Comparison of ENCODE assay signal across 33 mouse cellular contexts in genomic region chr6:49378328-49378727, GRCm38 (mm10). TPM values are rescaled to one million over a fixed set of nuclear protein-coding genes. Genes with fewer than 3 reads are reported as not detected.
DNase-seq lines count a peak whose midpoint lies in the region; ATAC-seq and TF ChIP-seq lines count a peak whose summit lies in the region.
"Had no signal": no experiment of that assay in that cellular context is flagged by ENCODE, and none has a peak within 500 bp of the region (broad histone marks: within the 10 kb centered on the region; RNA-seq: fewer than 3 reads in every experiment).

No protein-coding gene starts in this region.

- DNase-seq in embryonic facial prominence, embryonic 14.5 days (ENCODE audit: low spot score), result peak; percentile 66
- DNase-seq in embryonic facial prominence, embryonic 10.5 days (ENCODE audit: low spot score), result no peak
- peak; percentile 41 to 62 for DNase-seq in lung, adult 18-20 months
- no peak for DNase-seq in lung, postnatal 14 days
- DNase-seq in urinary bladder, adult 2 months (ENCODE audit: low spot score), result peak; percentile 25
- no peak for DNase-seq in urinary bladder, postnatal 10 days (ENCODE audit: low spot score)
- DNase-seq in left cerebral cortex, postnatal 36 days (ENCODE audit: low spot score in 2 of 2), result no peak
- DNase-seq in left cerebral cortex, adult 2 months (ENCODE audit: extremely low spot score in 1 of 2, low spot score in 2 of 2), result no peak
- DNase-seq: adrenal gland, adult 8-10 months; cerebellum, adult 8-10 months; embryo, embryonic 11 days; gastrocnemius, adult 2 months; kidney, adult 18-20 months; kidney, postnatal 25 days; right cerebral cortex, postnatal 4 days; thymus, adult 2 months; thymus, postnatal 36 days had no signal

- no peak overlapping the region for H3K9ac ChIP-seq in embryonic facial prominence, embryonic 14.5 days (ENCODE audit: low read depth, low read length)
- H3K9ac ChIP-seq: embryonic facial prominence, embryonic 13.5 days; forebrain, embryonic 13.5 days; heart, embryonic 15.5 days; kidney, embryonic 15.5 days; liver, embryonic 15.5 days; midbrain, embryonic 13.5 days; neural tube, embryonic 13.5 days had no signal

- 55% methylated on average over 12 of the region's 12 CpGs for WGBS in embryonic facial prominence, embryonic 14.5 days
- 61% methylated on average over 12 of the region's 12 CpGs for WGBS in embryonic facial prominence, embryonic 10.5 days

- TF ChIP-seq CTCF in left cerebral cortex, adult 2 months (IDR thresholded peaks at IDR 0.05), result no peak

- no peak overlapping the region for H3K4me3 ChIP-seq in embryonic facial prominence, embryonic 14.5 days (ENCODE audit: low read depth, low read length)
- H3K4me3 ChIP-seq in embryonic facial prominence, embryonic 10.5 days, result no peak overlapping the region
- H3K4me3 ChIP-seq in left cerebral cortex, adult 2 months, result no peak overlapping the region
- H3K4me3 ChIP-seq: embryonic facial prominence, embryonic 13.5 days; erythroblast, embryonic 14.5 days; forebrain, embryonic 13.5 days; gastrocnemius, adult 2 months; heart, embryonic 15.5 days; kidney, embryonic 15.5 days; liver, embryonic 15.5 days; midbrain, embryonic 13.5 days; neural tube, embryonic 13.5 days had no signal

- H3K9me3 ChIP-seq in embryonic facial prominence, embryonic 14.5 days (ENCODE audit: control insufficient read depth, low read length), result no peaks in the 10 kb centered on the region
- H3K9me3 ChIP-seq in embryonic facial prominence, embryonic 10.5 days, result no peaks in the 10 kb centered on the region
- H3K9me3 ChIP-seq: embryonic facial prominence, embryonic 13.5 days; G1E; heart, embryonic 15.5 days; kidney, embryonic 15.5 days; liver, embryonic 15.5 days; midbrain, embryonic 13.5 days; neural tube, embryonic 13.5 days had no signal

- H3K4me2 ChIP-seq in embryonic facial prominence, embryonic 14.5 days (ENCODE audit: low read depth, low read length), result no peak overlapping the region
- H3K4me2 ChIP-seq: embryonic facial prominence, embryonic 13.5 days; forebrain, embryonic 13.5 days; heart, embryonic 15.5 days; kidney, embryonic 15.5 days; liver, embryonic 15.5 days; midbrain, embryonic 13.5 days; neural tube, embryonic 13.5 days had no signal

- H3K27ac ChIP-seq in embryonic facial prominence, embryonic 14.5 days (replicated peaks; ENCODE audit: low read depth, low read length), result no peak overlapping the region
- no peak overlapping the region for H3K27ac ChIP-seq in embryonic facial prominence, embryonic 10.5 days (replicated peaks)
- H3K27ac ChIP-seq in left cerebral cortex, adult 2 months, result no peak overlapping the region
- H3K27ac ChIP-seq: embryonic facial prominence, embryonic 13.5 days; forebrain, embryonic 13.5 days; gastrocnemius, adult 2 months; heart, embryonic 15.5 days; kidney, embryonic 15.5 days; liver, embryonic 15.5 days; macrophage; midbrain, embryonic 13.5 days; neural tube, embryonic 13.5 days had no signal

- no peaks in the 10 kb centered on the region for H3K4me1 ChIP-seq in embryonic facial prominence, embryonic 14.5 days (ENCODE audit: control insufficient read depth, insufficient read depth, low read length)
- 0 out of 2 replicates have a peak, but pooled peaks cover 2% of the 10 kb centered on the region for H3K4me1 ChIP-seq in embryonic facial prominence, embryonic 10.5 days
- H3K4me1 ChIP-seq: embryonic facial prominence, embryonic 13.5 days; forebrain, embryonic 13.5 days; heart, embryonic 15.5 days; kidney, embryonic 15.5 days; midbrain, embryonic 13.5 days; neural tube, embryonic 13.5 days had no signal

- H3K36me3 ChIP-seq in embryonic facial prominence, embryonic 14.5 days (ENCODE audit: control insufficient read depth, insufficient read depth, low read length), result peaks cover 14% of the 10 kb centered on the region; the same call in 1 of the 2 replicates
- peaks cover 11% of the 10 kb centered on the region; the same call in 1 of the 2 replicates for H3K36me3 ChIP-seq in embryonic facial prominence, embryonic 10.5 days (replicated peaks)
- H3K36me3 ChIP-seq: heart, embryonic 15.5 days; liver, embryonic 15.5 days; midbrain, embryonic 13.5 days; neural tube, embryonic 13.5 days had no signal

- peak; percentile 26; the same call in 1 of the 2 replicates for ATAC-seq in embryonic facial prominence, embryonic 14.5 days (ENCODE audit: low read depth)
- ATAC-seq: forebrain, embryonic 13.5 days; hindbrain, embryonic 16.5 days; midbrain, embryonic 13.5 days had no signal

- no peaks in the 10 kb centered on the region for H3K27me3 ChIP-seq in embryonic facial prominence, embryonic 14.5 days (replicated peaks; ENCODE audit: control insufficient read depth, insufficient read depth, low read length)
- H3K27me3 ChIP-seq in embryonic facial prominence, embryonic 10.5 days (replicated peaks; ENCODE audit: low read depth, poor library complexity, severe bottlenecking), result no peaks in the 10 kb centered on the region
- H3K27me3 ChIP-seq: embryonic facial prominence, embryonic 13.5 days; forebrain, embryonic 13.5 days; heart, embryonic 15.5 days; kidney, embryonic 15.5 days; liver, embryonic 15.5 days; midbrain, embryonic 13.5 days; neural tube, embryonic 13.5 days had no signal

- intact Hi-C loops in left cerebral cortex, postnatal 36 days (cut with DNase I), result no loop called here
- intact Hi-C loops in left cerebral cortex, adult 2 months (cut with DNase I), result no loop called here

RNA-seq across cellular contexts. Expression of gene Fam221a, which starts 10.8 kb away (rescaled TPM):
- polyA plus RNA-seq in embryonic facial prominence, embryonic 14.5 days (2014; fragmentation: Nextera tagmentation; extraction: Ambion mirVana), result 7.2 and 10.2 TPM in 2 replicates
- polyA plus RNA-seq in embryonic facial prominence, embryonic 10.5 days (2016; fragmentation: Nextera tagmentation; extraction: Ambion mirVana), result 4.1 and 5.0 TPM in 2 replicates
- 5.2 and 5.9 TPM in 2 replicates for polyA plus RNA-seq in urinary bladder, adult 2 months (2012; rRNA removed)
- under 1 TPM; 0.52 to 0.94 TPM for total RNA-seq in left cerebral cortex, postnatal 36 days (2021)
- 1 to 10 TPM; 1.2 to 1.4 TPM for total RNA-seq in left cerebral cortex, adult 2 months (2021)

RNA-seq across cellular contexts. Expression of gene Stk31, which starts 17.1 kb away (rescaled TPM):
- 0.41 TPM in 1 of 2 replicates, not detected in the other for polyA plus RNA-seq in embryonic facial prominence, embryonic 14.5 days (2014; fragmentation: Nextera tagmentation; extraction: Ambion mirVana)
- polyA plus RNA-seq in embryonic facial prominence, embryonic 10.5 days (2016; fragmentation: Nextera tagmentation; extraction: Ambion mirVana), result 0.18 TPM in 1 of 2 replicates, not detected in the other
- not detected in 2 replicates for polyA plus RNA-seq in urinary bladder, adult 2 months (2012; rRNA removed)
- 1 to 10 TPM; 1.0 to 2.0 TPM for total RNA-seq in left cerebral cortex, postnatal 36 days (2021)
- 1 to 10 TPM; 1.5 to 1.7 TPM for total RNA-seq in left cerebral cortex, adult 2 months (2021)
- total RNA-seq: G1E; gastrocnemius, adult 2 months; liver, adult 2 months; megakaryocyte-erythroid progenitor cell, adult 5-6 weeks had no signal
- polyA plus RNA-seq: embryonic facial prominence, embryonic 13.5 days; erythroblast, embryonic 14.5 days; forebrain, embryonic 13.5 days; G1E; hindbrain, embryonic 11.5 days; hindbrain, embryonic 16.5 days; intestine, embryonic 14.5 days; liver, adult 2 months; macrophage; midbrain, embryonic 13.5 days; neural tube, embryonic 13.5 days; spleen, adult 2 months; thymus, adult 2 months had no signal

RNA-seq across cellular contexts. Expression of gene Ccdc126, which starts 59.3 kb away (rescaled TPM):
- 10.9 and 12.5 TPM in 2 replicates for polyA plus RNA-seq in embryonic facial prominence, embryonic 14.5 days (2014; fragmentation: Nextera tagmentation; extraction: Ambion mirVana)
- polyA plus RNA-seq in embryonic facial prominence, embryonic 10.5 days (2016; fragmentation: Nextera tagmentation; extraction: Ambion mirVana), result 4.2 and 5.0 TPM in 2 replicates
- polyA plus RNA-seq in urinary bladder, adult 2 months (2012; rRNA removed), result 8.2 and 10.4 TPM in 2 replicates
- total RNA-seq in left cerebral cortex, postnatal 36 days (2021), result 10 to 100 TPM in 1 of 2 experiments, 1 to 10 TPM in 1; 9.3 to 10.3 TPM
- total RNA-seq in left cerebral cortex, adult 2 months (2021), result 1 to 10 TPM; 7.9 to 9.0 TPM
- polyA plus RNA-seq: erythroblast, embryonic 14.5 days had no signal

Comparison
In these comparisons a context has a peak if more than half of its experiments do, and no peak if none do; other contexts are left out.
1. DNase-seq: peak in embryonic facial prominence, embryonic 14.5 days (single experiment), lung, adult 18-20 months (2 of 2) and urinary bladder, adult 2 months (single experiment); none in embryonic facial prominence, embryonic 10.5 days (single experiment), lung, postnatal 14 days (single experiment), urinary bladder, postnatal 10 days (single experiment), left cerebral cortex, postnatal 36 days (0 of 2) and left cerebral cortex, adult 2 months (0 of 2).